Mouse (Mus musculus): ENCODE results near the gene Zfp28.

DNA sequence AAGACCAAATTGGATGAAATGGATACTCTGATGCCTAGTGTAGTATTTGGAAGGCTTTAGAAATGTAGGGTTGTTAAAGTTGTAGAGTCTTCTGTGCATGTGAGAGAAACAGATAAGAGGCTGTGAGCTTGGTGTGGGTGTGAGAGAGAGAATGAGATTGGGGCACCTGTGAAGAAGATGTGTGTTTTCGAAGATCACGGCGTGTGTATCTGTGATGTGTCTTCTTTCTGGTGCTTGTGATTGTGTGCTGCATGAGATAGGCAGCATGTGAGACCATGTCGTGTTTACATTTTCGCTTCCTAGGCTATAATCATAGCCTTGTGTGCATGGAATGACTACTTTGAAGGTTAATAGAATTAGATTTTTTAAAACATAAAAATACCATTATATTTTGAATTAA is 15.9 kb upstream of the Zfp28 start:
- TF ChIP-seq MAFK (IDR thresholded peaks at IDR 0.05; ENCODE audit: insufficient read depth, low read depth, low read length) (no peak), ZC3H11A (IDR thresholded peaks at IDR 0.05; ENCODE audit: borderline replicate concordance, low read depth, low read length) (no peak), HCFC1 (IDR thresholded peaks at IDR 0.05; ENCODE audit: borderline replicate concordance, insufficient read depth, low read length) (no peak)

All from ES-E14 (cell line).